Mouse (Mus musculus) layer of hippocampus, postnatal 36 days (tissue): ENCODE results near the gene Rbp7. TPM values are rescaled to one million over a fixed set of nuclear protein-coding genes. Genes with fewer than 3 reads are reported as not detected.
A peak's percentile ranks its signal among the peaks of the same experiment; 100 is the strongest.
"Not testable (repeated sequence)": the region's sequence is repeated elsewhere in the genome, so short reads cannot be mapped to it uniquely, and the experiment has no call there.

ENCODE experiments used
- DNase-seq, 2 experiments: peaks; one replicate each; pipeline ENCODE4 v3.0.0; 2022
- total RNA-seq, 2 experiments: library from RNA; stranded (reverse); gene quantifications; 2 replicates each; pipeline ENCODE4 v1.2.3; 2021

Rbp7 gene
- total RNA-seq, 2 experiments from 2014 or later = not detected

- DNase-seq = not testable (repeated sequence)
These were observed 2.4 kb upstream of the Rbp7 start for GRCm38 (mm10) chr4:149457163-149457562.

GRCm38 (mm10) chr4:149454263-149454662 is 515 bp downstream of the Rbp7 start:
- DNase-seq = no peak

GRCm38 (mm10) chr4:149453656-149454055 is 1.1 kb downstream of the Rbp7 start:
- no peak for DNase-seq

GRCm38 (mm10) chr4:149450636-149451035 is 4.1 kb downstream of the Rbp7 start:
- no peak for DNase-seq

GRCm38 (mm10) chr4:149446309-149446708 is 8.5 kb downstream of the Rbp7 start:
- no peak for DNase-seq

- no peak for DNase-seq
These were observed 8.9 kb downstream of the Rbp7 start for GRCm38 (mm10) chr4:149445868-149446267.

GRCm38 (mm10) chr4:149444964-149445701 is 9.6 kb downstream of the Rbp7 start:
- DNase-seq = peak; percentile 82 to 86

- no peak for DNase-seq
These were observed 10.3 kb downstream of the Rbp7 start for GRCm38 (mm10) chr4:149444465-149444864.

GRCm38 (mm10) chr4:149442436-149442835 is 12.3 kb downstream of the Rbp7 start:
- no peak for DNase-seq

- DNase-seq = no peak
These were observed 14.2 kb downstream of the Rbp7 start for GRCm38 (mm10) chr4:149440576-149440975.

- not testable (repeated sequence) for DNase-seq
These were observed 22.9 kb downstream of the Rbp7 start for GRCm38 (mm10) chr4:149431887-149432286.

- no peak for DNase-seq
These were observed 25.2 kb downstream of the Rbp7 start for GRCm38 (mm10) chr4:149429592-149429991.

- DNase-seq = peak; percentile 95 to 96
These were observed 28.2 kb downstream of the Rbp7 start, which contains the start of gene Ube4b for GRCm38 (mm10) chr4:149426325-149427199. TSS of gene Ube4b (minus strand) at chr4:149426749.

- peak in 1 of 2 experiments; percentile 42 for DNase-seq
These were observed 28.9 kb downstream of the Rbp7 start for GRCm38 (mm10) chr4:149425801-149426292.

GRCm38 (mm10) chr4:149424755-149425154 is 30.0 kb downstream of the Rbp7 start:
- DNase-seq = no peak

- no peak for DNase-seq
These were observed 36.9 kb downstream of the Rbp7 start for GRCm38 (mm10) chr4:149417854-149418365.

GRCm38 (mm10) chr4:149416986-149417385 is 37.8 kb downstream of the Rbp7 start:
- no peak for DNase-seq

- DNase-seq = no peak
These were observed 38.4 kb downstream of the Rbp7 start for GRCm38 (mm10) chr4:149416417-149416816.

- DNase-seq = no peak
These were observed 39.1 kb downstream of the Rbp7 start for GRCm38 (mm10) chr4:149415651-149416169.

GRCm38 (mm10) chr4:149414259-149414658 is 40.5 kb downstream of the Rbp7 start:
- no peak for DNase-seq

GRCm38 (mm10) chr4:149409759-149410158 is 45.0 kb downstream of the Rbp7 start:
- DNase-seq = no peak

GRCm38 (mm10) chr4:149408331-149408730 is 46.4 kb downstream of the Rbp7 start:
- DNase-seq = no peak

GRCm38 (mm10) chr4:149407461-149407860 is 47.3 kb downstream of the Rbp7 start:
- no peak for DNase-seq
